Mouse (Mus musculus) hindbrain, embryonic 13.5 days (tissue): ENCODE results near the gene Tmem258. TPM values are rescaled to one million over a fixed set of nuclear protein-coding genes. Genes with fewer than 3 reads are reported as not detected.

ENCODE experiments used
- microRNA-seq: library from miRNA; unstranded; fragments of <30 nt; microRNA quantifications from one replicate; pipeline ENCODE4, GENCODE M21; 2016
- polyA plus RNA-seq: library from polyadenylated mRNA; unstranded; fragments of >200 nt; fragmentation: Nextera tagmentation; extraction: Ambion mirVana; gene quantifications from 2 replicates; pipeline ENCODE4 v1.2.1, GENCODE M21; 2015

Gene Tmem258
- polyA plus RNA-seq, 1 experiment from 2014 or later, result 403 TPM

Small RNA genes lying within 50 kb of the gene (microRNA-seq; reads per million reads assigned to microRNA genes)
- gene Mir6993, result 1.4 reads per million

Other genes with a start within 250 kb of the Tmem258 start
- gene Fth1, start 223.4 kb upstream of the Tmem258 start, polyA plus RNA-seq, result 1,535 and 1,618 TPM in 2 replicates
- 1.5 and 1.7 TPM in 2 replicates for gene Best1, start 202.4 kb upstream of the Tmem258 start, polyA plus RNA-seq
- gene Rab3il1, start 202.3 kb upstream of the Tmem258 start, polyA plus RNA-seq, result 22.6 and 25.1 TPM in 2 replicates
- 15.2 and 18.0 TPM in 2 replicates for gene Fads3, start 162.4 kb upstream of the Tmem258 start, polyA plus RNA-seq
- gene Fads2, start 102.3 kb upstream of the Tmem258 start, polyA plus RNA-seq, result 149 and 152 TPM in 2 replicates
- 157 and 159 TPM in 2 replicates for gene Fads1, start 21.1 kb upstream of the Tmem258 start, polyA plus RNA-seq
- 34.4 and 34.9 TPM in 2 replicates for gene Fen1, start 155 bp downstream of the Tmem258 start, polyA plus RNA-seq
- gene Myrf, start 36.7 kb downstream of the Tmem258 start, polyA plus RNA-seq, result 0.44 and 0.50 TPM in 2 replicates
- gene Dagla, start 100.9 kb downstream of the Tmem258 start, polyA plus RNA-seq, result 6.1 and 6.3 TPM in 2 replicates
- 7.9 and 8.4 TPM in 2 replicates for gene Syt7, start 185.1 kb downstream of the Tmem258 start, polyA plus RNA-seq